Comparison of ENCODE assay signal across 12 mouse cellular contexts in the genomic region with DNA sequence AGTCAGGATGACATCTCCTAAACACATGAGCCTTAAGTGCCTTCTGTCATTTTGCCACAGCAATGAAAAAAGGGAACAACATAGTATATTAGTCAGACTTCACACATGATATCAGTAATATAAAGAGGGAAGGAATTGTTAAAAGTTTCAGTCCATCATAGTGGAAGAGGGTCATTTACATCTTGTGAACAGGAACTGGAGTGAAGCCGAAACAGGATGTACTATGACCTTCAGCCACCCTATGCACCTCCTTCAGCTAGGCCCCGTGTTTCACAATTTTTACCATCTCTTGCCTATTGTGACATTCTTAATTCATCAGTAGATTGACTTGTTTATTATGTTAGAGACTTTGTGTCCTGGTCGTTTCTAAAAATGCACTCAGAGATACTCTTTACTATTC.
"Had no signal": no experiment of that assay in that cellular context is flagged by ENCODE, and none has a peak within 500 bp of the region (broad histone marks: within the 10 kb centered on the region; RNA-seq: fewer than 3 reads in every experiment).

No protein-coding gene starts in this region.

- DNase-seq: kidney, adult 2 months; kidney, postnatal 14 days; lung, embryonic 14.5 days; thymus, adult 18-20 months; thymus, postnatal 14 days had no signal

- H3K27ac ChIP-seq: kidney, embryonic 15.5 days; limb, embryonic 10.5 days; liver, embryonic 14.5 days; midbrain, embryonic 12.5 days; neural tube, embryonic 15.5 days had no signal

- H3K4me2 ChIP-seq: kidney, embryonic 15.5 days; lung, embryonic 14.5 days; midbrain, embryonic 12.5 days; neural tube, embryonic 15.5 days had no signal

- H3K27me3 ChIP-seq: kidney, embryonic 15.5 days; midbrain, embryonic 12.5 days; neural tube, embryonic 15.5 days had no signal

- ATAC-seq: intestine, embryonic 16.5 days had no signal

- H3K9me3 ChIP-seq: kidney, embryonic 15.5 days; limb, embryonic 10.5 days; midbrain, embryonic 12.5 days; neural tube, embryonic 15.5 days had no signal

- H3K4me3 ChIP-seq: kidney, embryonic 15.5 days; limb, embryonic 10.5 days; midbrain, embryonic 12.5 days; myocyte; neural tube, embryonic 15.5 days had no signal

- H3K9ac ChIP-seq: kidney, embryonic 15.5 days; liver, embryonic 14.5 days; lung, embryonic 14.5 days; midbrain, embryonic 12.5 days; neural tube, embryonic 15.5 days had no signal

- H3K36me3 ChIP-seq: kidney, embryonic 15.5 days; limb, embryonic 10.5 days; midbrain, embryonic 12.5 days; neural tube, embryonic 15.5 days had no signal

- H3K4me1 ChIP-seq: kidney, embryonic 15.5 days; limb, embryonic 10.5 days; midbrain, embryonic 12.5 days; neural tube, embryonic 15.5 days had no signal
